Mouse (Mus musculus) C2C12 (cell line): Measurements from ENCODE around the gene Olfr533. TPM values are rescaled to one million over a fixed set of nuclear protein-coding genes. Genes with fewer than 3 reads are reported as not detected.
"Not testable (repeated sequence)": the region's sequence is repeated elsewhere in the genome, so short reads cannot be mapped to it uniquely, and the experiment has no call there.

Experiments
- H3K27me3 ChIP-seq: one replicate; pipeline ENCODE4 v1.6.1; 2011; ENCODE audit not compliant: control insufficient read depth, insufficient read depth, insufficient read length
- H3K36me3 ChIP-seq: one replicate; pipeline ENCODE4 v1.6.1; 2011; ENCODE audit not compliant: control insufficient read depth, insufficient read depth
- H3K4me3 ChIP-seq: one replicate; pipeline ENCODE4 v1.5.1; 2011; ENCODE audit warnings: mild to moderate bottlenecking, control low read depth; ENCODE audit not compliant: poor library complexity, insufficient read depth, severe bottlenecking
- H3K79me2 ChIP-seq: one replicate; pipeline ENCODE4 v1.6.1; 2011; ENCODE audit not compliant: control insufficient read depth, insufficient read depth
- H3K79me3 ChIP-seq: one replicate; pipeline ENCODE4 v1.6.1; 2011; ENCODE audit warnings: low read depth, control low read depth
- H3ac ChIP-seq: one replicate; pipeline ENCODE3; 2011; ENCODE audit warnings: low read depth; ENCODE audit not compliant: control insufficient read depth, insufficient read length
- CEBPB ChIP-seq: IDR thresholded peaks from one replicate; pipeline ENCODE4 v1.6.1; 2011; ENCODE audit warnings: low read depth, mild to moderate bottlenecking, control low read depth, moderate library complexity
- CTCF ChIP-seq: IDR thresholded peaks from one replicate; pipeline ENCODE4 v1.5.1; 2011; ENCODE audit not compliant: control insufficient read depth, insufficient read depth, insufficient read length
- FOSL1 ChIP-seq: IDR thresholded peaks from one replicate; pipeline ENCODE4 v1.8.0; 2011; ENCODE audit warnings: mild to moderate bottlenecking, low read length; ENCODE audit not compliant: poor library complexity, insufficient read depth, severe bottlenecking
- MAX ChIP-seq: IDR thresholded peaks from one replicate; pipeline ENCODE4 v1.6.1; 2011; ENCODE audit warnings: mild to moderate bottlenecking, control low read depth
- MYOD1 ChIP-seq: IDR thresholded peaks from one replicate; pipeline ENCODE4 v1.6.1; 2011; ENCODE audit warnings: low read depth; ENCODE audit not compliant: control insufficient read depth, insufficient read length
- MYOG ChIP-seq: IDR thresholded peaks from one replicate; pipeline ENCODE4 v1.6.1; 2011; ENCODE audit not compliant: control insufficient read depth, insufficient read length; ENCODE audit errors: extremely low read depth
- USF1 ChIP-seq: IDR thresholded peaks from one replicate; pipeline ENCODE4 v1.6.1; 2011; ENCODE audit warnings: low read depth, mild to moderate bottlenecking, control low read depth, moderate library complexity
- long read RNA-seq, 2 experiments: library from polyadenylated mRNA; unstranded; transcript quantifications; one replicate each; pipeline ENCODE4 v2.0.0; 2019 to 2020
- polyA plus RNA-seq: library from polyadenylated mRNA; unstranded; fragments of >200 nt; fragmentation: generic; extraction: Trizol; gene quantifications from one replicate; pipeline ENCODE4 v1.2.1, GENCODE M21; 2012; ENCODE audit warnings: missing spikeins

Olfr533 gene
- not detected for polyA plus RNA-seq
- long read RNA-seq, experiment 1 = 0 reads
- long read RNA-seq, experiment 2 = 0 reads

DNA sequence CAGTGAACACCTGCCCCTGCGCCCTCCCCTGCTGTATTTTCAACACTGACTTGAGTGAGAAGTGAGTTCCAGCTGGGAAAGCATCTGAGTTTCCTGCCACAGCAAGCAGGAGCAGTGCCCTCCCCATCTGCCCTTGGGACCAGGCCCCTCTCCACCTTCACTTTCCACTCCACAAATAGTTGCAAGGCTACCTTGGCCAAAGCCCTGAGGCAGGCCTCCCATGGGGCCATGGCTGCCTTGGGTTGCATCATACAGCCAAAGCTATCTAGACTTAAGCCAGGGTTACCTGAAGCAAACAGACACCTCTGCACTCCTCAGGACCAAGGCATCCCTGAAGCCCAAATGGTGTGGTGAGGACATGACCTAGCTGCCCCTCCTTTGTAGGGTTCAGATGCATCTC lies at the start of gene Olfr533:
Gene Olfr533, plus strand, starts transcription at position 301 of the 400 bp plus-strand sequence.
- H3K36me3 ChIP-seq, H3K79me2 ChIP-seq, H3K27me3 ChIP-seq, H3K79me3 ChIP-seq, H3K4me3 ChIP-seq, H3ac ChIP-seq: not testable (repeated sequence)

DNA sequence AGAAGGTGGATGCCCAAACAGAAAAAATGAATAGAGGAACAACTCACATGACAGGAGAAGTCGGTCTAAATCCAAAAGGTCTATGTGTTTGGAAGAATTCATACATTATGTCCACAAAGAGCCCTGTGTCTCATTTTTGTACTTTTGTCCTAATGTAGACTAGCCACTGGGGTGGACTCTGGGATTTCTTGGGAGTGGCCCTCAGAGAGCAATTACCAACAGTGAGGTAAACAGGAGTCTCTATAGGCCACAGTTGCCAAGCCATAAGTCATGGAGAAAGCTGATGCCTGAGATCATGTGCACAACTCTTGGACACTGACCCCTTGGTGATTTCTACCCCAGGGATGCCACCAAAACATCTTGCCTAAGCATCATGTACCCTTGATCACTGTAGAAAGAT lies 41.6 kb upstream of the Olfr533 start, which contains the start of gene Olfr532:
Gene Olfr532, minus strand, starts transcription at position 101 of the 400 bp plus-strand sequence.
- Histone ChIP-seq H3K4me3 (no peak within 1 kb of the TSS), H3K79me3 (no peaks in the 10 kb centered on the region), H3ac (no peak within 1 kb of the TSS), H3K79me2 (no peaks in the 10 kb centered on the region), H3K27me3 (no peaks in the 10 kb centered on the region), H3K36me3 (no peaks in the 10 kb centered on the region)
- TF ChIP-seq USF1 (no peak), MAX (no peak), CEBPB (no peak), MYOD1 (no peak), CTCF (no peak), FOSL1 (no peak), MYOG (no peak)

DNA sequence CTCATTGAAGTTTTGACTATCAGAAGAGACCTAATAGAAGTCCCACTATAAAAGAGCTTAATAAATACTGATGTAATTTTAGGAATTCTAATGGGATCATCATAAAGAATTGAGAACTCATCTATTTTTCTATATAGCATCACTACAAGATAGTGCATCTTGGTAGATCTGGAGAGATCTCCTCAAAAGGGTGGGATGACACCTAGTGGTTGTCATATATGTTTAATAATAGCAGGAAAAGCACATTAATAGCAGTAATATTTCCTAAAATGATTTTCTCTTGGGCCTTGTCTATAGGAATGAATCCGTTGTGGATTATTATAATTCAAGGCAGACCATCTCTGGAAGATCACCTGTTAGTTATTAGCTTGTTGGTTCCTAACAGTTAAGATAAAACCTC lies 20.0 kb upstream of the Olfr533 start:
- no peaks in the 10 kb centered on the region for H3K79me2 ChIP-seq
- H3K27me3 ChIP-seq = no peaks in the 10 kb centered on the region
- TF ChIP-seq CEBPB = no peak
- no peak for TF ChIP-seq FOSL1
- TF ChIP-seq CTCF = no peak
- H3K79me3 ChIP-seq = no peaks in the 10 kb centered on the region
- H3K36me3 ChIP-seq = no peaks in the 10 kb centered on the region
- no peak overlapping the region for H3ac ChIP-seq
- H3K4me3 ChIP-seq = no peak overlapping the region

DNA sequence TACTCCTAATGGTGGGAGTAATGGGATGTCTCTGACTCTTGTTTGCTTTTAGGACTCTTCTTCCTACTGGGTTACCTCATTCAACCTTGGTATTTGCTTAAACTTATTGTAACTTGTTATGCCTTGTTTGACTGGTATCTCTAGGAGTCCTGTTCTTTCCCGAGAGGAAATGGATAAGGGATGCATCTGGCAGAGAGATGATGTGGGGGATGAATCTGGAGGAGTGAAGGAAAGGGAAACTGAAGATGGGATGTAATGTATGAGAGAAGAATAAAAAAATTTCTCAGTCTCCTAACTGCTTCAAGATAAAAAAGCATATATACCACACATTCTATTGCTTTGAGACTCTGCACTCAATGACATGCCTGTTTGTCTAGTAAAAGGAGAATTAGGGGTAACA lies 14.7 kb downstream of the Olfr533 start:
- Histone ChIP-seq H3K79me3 (no peaks in the 10 kb centered on the region), H3K4me3 (no peak overlapping the region), H3K36me3 (no peaks in the 10 kb centered on the region), H3K27me3 (no peaks in the 10 kb centered on the region), H3ac (no peak overlapping the region), H3K79me2 (no peaks in the 10 kb centered on the region)
- TF ChIP-seq MYOG (no peak), CEBPB (no peak)

DNA sequence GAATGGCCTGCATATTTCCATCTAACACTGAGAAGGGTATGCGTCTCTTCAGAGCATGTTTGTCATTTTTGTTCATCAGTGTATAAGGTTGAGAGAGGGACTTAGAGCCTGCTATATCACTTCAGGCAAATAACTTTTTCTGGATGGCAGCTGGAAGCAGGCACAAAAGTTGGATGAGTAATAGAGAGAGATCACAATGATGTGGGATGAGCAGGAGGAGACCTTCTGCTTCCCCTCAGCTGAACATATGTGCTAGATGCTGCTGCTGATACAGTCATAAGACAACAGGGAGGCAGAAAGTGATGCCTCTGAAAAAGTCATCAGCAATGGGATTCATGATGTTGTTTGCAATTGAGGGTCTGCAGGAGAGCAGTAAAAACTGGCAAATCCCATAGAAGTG lies 15.6 kb downstream of the Olfr533 start:
- Histone ChIP-seq H3K79me2 (no peaks in the 10 kb centered on the region), H3ac (no peak overlapping the region), H3K36me3 (no peaks in the 10 kb centered on the region), H3K79me3 (no peaks in the 10 kb centered on the region), H3K27me3 (no peaks in the 10 kb centered on the region), H3K4me3 (no peak overlapping the region)
- TF ChIP-seq FOSL1 (no peak), CEBPB (no peak), MAX (no peak), MYOD1 (no peak), CTCF (no peak), USF1 (no peak), MYOG (no peak)

DNA sequence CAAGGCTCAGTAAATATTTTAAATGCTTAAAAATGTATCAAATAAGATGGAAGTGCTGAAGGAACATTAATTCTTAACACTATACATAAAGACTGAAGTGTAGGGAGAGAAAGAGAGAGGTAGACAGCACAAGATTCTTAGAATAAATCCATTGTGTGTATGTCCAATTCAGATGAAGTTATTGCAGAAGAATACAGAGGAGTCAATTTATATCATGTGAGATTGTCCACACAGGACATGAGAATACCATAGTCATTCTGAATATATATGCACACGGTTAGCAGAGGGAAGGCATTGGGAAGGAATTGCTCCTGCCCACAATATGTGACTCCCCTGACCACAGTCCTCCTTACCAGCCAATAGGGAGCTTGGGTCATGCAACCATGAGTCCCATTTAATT lies 20.7 kb downstream of the Olfr533 start, which contains the start of gene Olfr535:
Gene Olfr535, plus strand, starts transcription at position 301 of the 400 bp plus-strand sequence.
- H3K79me2 ChIP-seq = no peaks in the 10 kb centered on the region
- no peaks in the 10 kb centered on the region for H3K27me3 ChIP-seq
- H3K79me3 ChIP-seq = no peaks in the 10 kb centered on the region
- H3ac ChIP-seq = no peak within 1 kb of the TSS
- no peak within 1 kb of the TSS for H3K4me3 ChIP-seq
- H3K36me3 ChIP-seq = no peaks in the 10 kb centered on the region
- no peak for TF ChIP-seq USF1

DNA sequence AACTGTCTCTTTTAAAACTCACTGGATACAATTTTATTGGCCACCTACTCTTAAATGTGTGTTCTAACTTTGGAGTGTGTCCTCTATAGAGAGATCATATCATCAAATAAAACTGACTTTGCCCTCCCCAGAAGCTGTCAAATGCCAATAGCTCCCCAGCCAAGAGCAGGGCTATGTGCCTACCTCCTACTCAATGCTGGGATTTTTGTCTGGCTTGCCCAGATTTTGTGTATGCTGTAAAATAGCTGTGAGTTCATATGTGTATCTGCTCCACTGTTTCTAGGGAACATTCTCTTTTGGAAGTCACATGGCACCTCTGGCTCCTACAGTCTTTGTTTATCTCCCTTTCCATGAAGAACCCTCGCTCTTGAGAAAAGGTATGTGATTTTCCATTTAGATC lies 25.8 kb downstream of the Olfr533 start:
- Histone ChIP-seq H3K79me2 (no peaks in the 10 kb centered on the region), H3K4me3 (no peak overlapping the region), H3K79me3 (no peaks in the 10 kb centered on the region), H3K27me3 (no peaks in the 10 kb centered on the region), H3K36me3 (no peaks in the 10 kb centered on the region), H3ac (no peak overlapping the region)
- TF ChIP-seq MYOD1 (no peak), CTCF (no peak), MAX (no peak), MYOG (no peak), CEBPB (no peak), USF1 (no peak), FOSL1 (no peak)
